Mouse (Mus musculus): Measurements from ENCODE around the gene Mrfap1.

GRCm38 (mm10) chr5:36776021-36776575 lies 20.5 kb downstream of the Mrfap1 start:
- TF ChIP-seq CTCF (IDR thresholded peaks at IDR 0.05; ENCODE audit: borderline replicate concordance, insufficient read depth, low read depth, low read length) (no peak), POLR2A (IDR thresholded peaks at IDR 0.05; ENCODE audit: borderline replicate concordance, insufficient read depth, low read length) (no peak)

Data from cerebellum, adult 2 months (tissue).